12 mouse cellular contexts compared by ENCODE assay signal in the genomic region with DNA sequence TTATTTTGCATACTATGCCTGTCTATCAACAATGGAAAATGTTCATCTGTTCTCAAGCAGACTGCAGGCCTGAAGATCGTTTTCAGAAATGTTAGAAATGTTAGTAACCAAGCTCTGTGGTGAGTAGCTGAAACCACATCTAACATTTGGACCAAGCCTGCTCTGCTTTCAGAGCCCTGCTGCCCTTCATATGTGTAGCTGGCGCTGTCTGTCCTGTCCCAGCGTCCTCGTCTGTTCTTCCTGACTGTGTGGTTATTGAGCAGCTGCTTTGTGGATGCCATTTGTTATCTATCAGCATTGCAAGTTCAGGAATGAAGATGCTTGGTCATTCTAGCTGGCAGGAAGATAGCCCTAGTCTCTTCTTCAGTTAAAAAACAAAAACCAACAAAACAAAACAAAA. TPM values are rescaled to one million over a fixed set of nuclear protein-coding genes. Genes with fewer than 3 reads are reported as not detected.
"Had no signal": no experiment of that assay in that cellular context is flagged by ENCODE, and none has a peak within 500 bp of the region (broad histone marks: within the 10 kb centered on the region; RNA-seq: fewer than 3 reads in every experiment).

No protein-coding gene starts in this region.

- DNase-seq: kidney, adult 18-20 months; kidney, postnatal 10 days; kidney, postnatal 4 days; lung, adult 18-20 months; lung, postnatal 4 days; midbrain, embryonic 14.5 days; retina, postnatal 1 day; right cerebral cortex, postnatal 4 days; spleen, adult 18-20 months; thymus, adult 18-20 months; thymus, postnatal 14 days had no signal

RNA-seq across cellular contexts. Expression of a gene that starts 35.3 kb away (rescaled TPM):
- total RNA-seq: neutrophil, adult 5-6 weeks had no signal
